Mouse (Mus musculus) adrenal gland, postnatal 25 days (tissue): ENCODE measurements around the gene Olfr1431. TPM values are rescaled to one million over a fixed set of nuclear protein-coding genes. Genes with fewer than 3 reads are reported as not detected.
"Not testable (repeated sequence)": the region's sequence is repeated elsewhere in the genome, so short reads cannot be mapped to it uniquely, and the experiment has no call there.

Source experiments
- DNase-seq: peaks from one replicate; pipeline ENCODE4 v3.0.0; 2021; ENCODE audit warnings: mixed read lengths
- long read RNA-seq: library from polyadenylated mRNA; stranded (forward); transcript quantifications from one replicate; pipeline ENCODE4 v2.0.0, GENCODE M21; 2021
- total RNA-seq: library from RNA; stranded (reverse); gene quantifications from 2 replicates; pipeline ENCODE4 v1.2.3, GENCODE M21; 2021

Olfr1431 gene
- total RNA-seq, result not detected in 2 replicates
- long read RNA-seq, result 0 reads

- DNase-seq, result no peak
Observed at GRCm38 (mm10) chr19:12200334-12200733, at the start of gene Olfr1431. Gene Olfr1431 (plus strand): TSS chr19:12200634.

- DNase-seq, result not testable (repeated sequence)
Observed at GRCm38 (mm10) chr19:12170062-12170599, 30.3 kb upstream of the Olfr1431 start, which contains the start of gene Olfr1555-ps1. Gene Olfr1555-ps1 (minus strand): TSS chr19:12170112.

- not testable (repeated sequence) for DNase-seq
Observed at GRCm38 (mm10) chr19:12175431-12175830, 25.0 kb upstream of the Olfr1431 start.

- DNase-seq, result not testable (repeated sequence)
Observed at GRCm38 (mm10) chr19:12199076-12199475, 1.4 kb upstream of the Olfr1431 start.

DNA sequence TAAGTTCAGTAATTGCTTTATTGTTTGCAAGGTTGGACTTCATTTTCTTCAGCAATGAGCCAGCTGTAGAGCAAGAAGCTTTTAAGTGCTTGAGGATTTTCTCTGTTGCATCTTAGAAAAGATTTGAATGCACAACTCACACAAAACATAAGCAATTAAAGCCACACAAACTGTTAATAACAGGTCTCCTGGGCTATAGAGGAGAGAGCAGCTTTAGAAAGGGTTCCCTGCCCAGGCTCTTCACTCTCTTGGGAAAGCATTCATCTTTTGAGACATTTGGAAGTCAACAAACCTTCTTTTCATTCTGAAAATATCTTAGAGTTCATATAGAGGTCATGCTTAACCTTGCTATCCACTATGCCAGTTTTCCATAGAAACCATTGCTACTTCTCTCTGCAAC is 32.1 kb downstream of the Olfr1431 start, which contains the start of gene Olfr1432:
Olfr1432 (minus strand) TSS at position 101 of the 400 bp plus-strand sequence.
- DNase-seq, result not testable (repeated sequence)

- DNase-seq, result no peak
Observed at GRCm38 (mm10) chr19:12241559-12241958, 41.1 kb downstream of the Olfr1431 start, which contains the start of gene Olfr262. Gene Olfr262 (minus strand): TSS chr19:12241659.

GRCm38 (mm10) chr19:12260732-12261131 is 60.3 kb downstream of the Olfr1431 start, which contains the start of gene Olfr235:
Gene Olfr235 (plus strand): TSS chr19:12261032.
- no peak for DNase-seq

Other genes starting within 250 kb of the Olfr1431 start
- 91.9 and 111 TPM in 2 replicates for gene Osbp, start 234.7 kb upstream of the Olfr1431 start, total RNA-seq
- not detected in 2 replicates for gene Olfr1423, start 159.3 kb upstream of the Olfr1431 start, total RNA-seq
- not detected in 2 replicates for gene Olfr1424, start 138.0 kb upstream of the Olfr1431 start, total RNA-seq
- not detected in 2 replicates for gene Olfr1425, start 122.9 kb upstream of the Olfr1431 start, total RNA-seq
- gene Olfr1426, start 108.6 kb upstream of the Olfr1431 start, total RNA-seq, result not detected in 2 replicates
- gene Olfr1427, start 97.3 kb upstream of the Olfr1431 start, total RNA-seq, result not detected in 2 replicates
- not detected in 2 replicates for gene Olfr1428, start 84.7 kb upstream of the Olfr1431 start, total RNA-seq
- gene Olfr76, start 77.4 kb upstream of the Olfr1431 start, total RNA-seq, result not detected in 2 replicates
- gene Olfr1555-ps1, start 30.5 kb upstream of the Olfr1431 start, total RNA-seq, result not detected in 2 replicates
- gene Olfr1432, start 32.0 kb downstream of the Olfr1431 start, total RNA-seq, result not detected in 2 replicates
- not detected in 2 replicates for gene Olfr262, start 41.0 kb downstream of the Olfr1431 start, total RNA-seq
- gene Olfr235, start 60.4 kb downstream of the Olfr1431 start, total RNA-seq, result not detected in 2 replicates
- gene Olfr1434, start 79.2 kb downstream of the Olfr1431 start, total RNA-seq, result not detected in 2 replicates
- not detected in 2 replicates for gene Olfr1436, start 98.5 kb downstream of the Olfr1431 start, total RNA-seq
- gene Olfr1437, start 124.5 kb downstream of the Olfr1431 start, total RNA-seq, result not detected in 2 replicates
- gene Olfr1438-ps1, start 135.3 kb downstream of the Olfr1431 start, total RNA-seq, result not detected in 2 replicates
- gene Olfr1440, start 186.6 kb downstream of the Olfr1431 start, total RNA-seq, result not detected in 2 replicates
- gene Olfr1441, start 216.8 kb downstream of the Olfr1431 start, total RNA-seq, result not detected in 2 replicates
- gene Pfpl, start 227.3 kb downstream of the Olfr1431 start, total RNA-seq, result not detected in 2 replicates